Mouse (Mus musculus): ENCODE measurements at regions not wholly inside any gene's neighbourhood (a gene's known extent, or its start where the extent isn't known, plus 50 kb on each side); places are given as distances from the start of the nearest gene placed in this dataset.

DNA sequence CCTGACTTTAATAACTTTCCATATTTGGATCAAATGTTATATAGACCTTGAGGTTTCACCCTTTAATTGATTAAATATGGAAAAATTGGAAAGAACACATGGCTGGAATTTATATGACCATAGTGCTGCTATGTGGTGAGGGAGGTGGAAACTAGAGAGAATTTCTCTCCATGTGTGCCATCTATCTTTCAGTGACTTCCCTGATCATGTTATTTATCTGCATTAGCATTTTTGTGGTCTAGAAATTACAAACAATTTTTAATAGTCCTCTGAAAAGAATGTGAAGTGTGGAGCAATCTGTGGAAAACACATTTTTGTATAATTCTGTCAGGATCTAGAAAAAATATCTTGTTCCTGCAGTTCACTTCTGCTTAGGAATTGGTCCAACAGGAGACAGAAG lies 152.2 kb upstream of the Thbs1 start:
- no peak for TF ChIP-seq CTCF (IDR thresholded peaks at IDR 0.05; ENCODE audit: extremely low read depth, insufficient read depth, low read length)
- TF ChIP-seq POLR2A (IDR thresholded peaks at IDR 0.05; ENCODE audit: extremely low read depth, insufficient read depth, low read length), result no peak
